10 mouse cellular contexts compared by ENCODE assay signal in the genomic region with DNA sequence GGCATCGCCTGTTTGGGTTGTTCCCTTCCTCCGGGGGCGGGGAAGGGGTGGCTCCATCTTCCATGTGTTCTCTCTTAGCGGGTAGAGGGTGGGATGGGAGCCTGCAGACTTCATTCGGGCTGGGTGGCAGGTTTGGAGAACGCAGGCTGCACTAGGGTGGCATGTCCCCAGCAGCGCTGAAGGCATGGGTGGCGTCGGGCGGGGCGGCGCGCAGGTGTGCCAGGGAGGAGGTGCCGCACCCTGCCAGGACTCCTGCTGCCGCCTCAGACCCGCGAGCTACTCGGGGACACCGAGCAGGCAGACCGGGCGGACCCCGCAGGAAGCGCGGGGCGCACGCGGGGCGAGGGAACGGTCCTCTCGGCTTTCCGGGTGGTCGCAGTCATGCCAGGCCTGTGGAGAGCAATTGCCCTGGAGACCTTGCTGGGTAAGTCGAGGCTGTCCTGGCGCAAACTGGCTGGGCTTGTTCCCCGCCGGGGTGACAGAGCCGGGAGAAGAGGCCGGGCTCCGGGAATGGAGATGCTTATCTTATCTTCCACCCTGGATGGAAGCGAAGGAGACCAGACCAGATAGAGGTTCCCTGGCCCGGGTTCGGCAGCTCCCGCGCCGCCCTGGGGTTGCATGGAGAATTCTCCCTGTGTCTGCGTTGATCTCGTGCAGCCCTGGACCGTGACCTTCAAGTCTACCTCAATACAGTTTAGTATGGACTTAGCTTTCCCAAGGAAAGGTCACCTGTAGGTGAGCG. TPM values are rescaled to one million over a fixed set of nuclear protein-coding genes. Genes with fewer than 3 reads are reported as not detected.
DNase-seq lines count a peak whose midpoint lies in the region; ATAC-seq lines count a peak whose summit lies in the region.
"Had no signal": no experiment of that assay in that cellular context is flagged by ENCODE, and none has a peak within 500 bp of the region (broad histone marks: within the 10 kb centered on the region; RNA-seq: fewer than 3 reads in every experiment).

Gene Cwh43 (plus strand): TSS at position 95 of the 742 bp plus-strand sequence.

- intact Hi-C loops in heart, postnatal 25 days (cut with DNase I) = no loop called here

- H3K27me3 ChIP-seq in heart, embryonic 11.5 days (ENCODE audit: control insufficient read depth, insufficient read depth, low read length) = peaks cover 29% of the 10 kb centered on the region
- peaks cover 18% of the 10 kb centered on the region for H3K27me3 ChIP-seq in neural tube, embryonic 12.5 days (replicated peaks)

- no peaks in the 10 kb centered on the region for H3K9me3 ChIP-seq in heart, embryonic 11.5 days (replicated peaks; ENCODE audit: control insufficient read depth, low read length)
- no peaks in the 10 kb centered on the region for H3K9me3 ChIP-seq in neural tube, embryonic 12.5 days

- peak within 1 kb of the TSS; percentile 82 for H3K4me2 ChIP-seq in heart, embryonic 11.5 days
- H3K4me2 ChIP-seq in neural tube, embryonic 12.5 days (replicated peaks) = peak within 1 kb of the TSS; percentile 71

- H3K36me3 ChIP-seq in heart, embryonic 11.5 days (ENCODE audit: control insufficient read depth, insufficient read depth, low read length) = no peaks in the 10 kb centered on the region
- H3K36me3 ChIP-seq in neural tube, embryonic 12.5 days = no peaks in the 10 kb centered on the region

- H3K4me1 ChIP-seq in heart, embryonic 11.5 days (ENCODE audit: control insufficient read depth, insufficient read depth, low read length) = 0 out of 2 replicates have a peak, but pooled peaks cover 7% of the 10 kb centered on the region
- peaks cover 7% of the 10 kb centered on the region for H3K4me1 ChIP-seq in neural tube, embryonic 12.5 days

- ATAC-seq in heart, embryonic 11.5 days (replicated peaks; ENCODE audit: insufficient number of reproducible peaks, low FRiP score, low TSS enrichment) = 0 out of 2 replicates have a peak, but pooled peaks have one; percentile 18
- ATAC-seq in frontal cortex, adult (ENCODE audit: low TSS enrichment) = peak; percentile 70
- ATAC-seq in neural tube, embryonic 12.5 days (ENCODE audit: low FRiP score, low read depth) = no peak
- ATAC-seq in megakaryocyte progenitor cell, adult 5-6 weeks (replicated peaks; ENCODE audit: poor library complexity) = no peak

- peak within 1 kb of the TSS; percentile 45 for H3K4me3 ChIP-seq in heart, embryonic 11.5 days (ENCODE audit: low read depth, low read length)
- H3K4me3 ChIP-seq in neural tube, embryonic 12.5 days = peak within 1 kb of the TSS; percentile 33

- H3K27ac ChIP-seq in heart, embryonic 11.5 days (ENCODE audit: low read depth, low read length) = no peak within 1 kb of the TSS
- no peak within 1 kb of the TSS for H3K27ac ChIP-seq in neural tube, embryonic 12.5 days

- DNase-seq in heart, postnatal 25 days (ENCODE audit: low spot score) = no peak
- DNase-seq in ES-CJ7 (ENCODE audit: low read depth, low spot score) = peak; percentile 41
- peak; percentile 13 to 48 for DNase-seq in kidney, postnatal 25 days
- DNase-seq in cerebellum, adult 18-20 months = no peak

- no peak within 1 kb of the TSS for H3K9ac ChIP-seq in heart, embryonic 11.5 days (ENCODE audit: low read depth, low read length)
- H3K9ac ChIP-seq in neural tube, embryonic 12.5 days = peak within 1 kb of the TSS; percentile 26; the same call in 1 of the 2 replicates

- WGBS in heart, embryonic 11.5 days (ENCODE audit: insufficient replicate concordance) = 2% methylated on average over 49 of the region's 49 CpGs
- WGBS in neural tube, embryonic 12.5 days = 4% methylated on average over 49 of the region's 49 CpGs

RNA-seq across cellular contexts. Expression of gene Cwh43, which starts in this region (rescaled TPM):
- not detected in 2 replicates for polyA plus RNA-seq in heart, embryonic 11.5 days (2014; fragmentation: Nextera tagmentation; extraction: Ambion mirVana)
- not detected for total RNA-seq in heart, postnatal 25 days (2021)
- not detected in 2 replicates for polyA plus RNA-seq in neural tube, embryonic 12.5 days (2016; fragmentation: Nextera tagmentation; extraction: Ambion mirVana)
- total RNA-seq in megakaryocyte progenitor cell, adult 5-6 weeks (2015) = not detected in 2 replicates
- not detected in 2 replicates for total RNA-seq in megakaryocyte progenitor cell, adult 5-6 weeks (2017)
- total RNA-seq: MEL had no signal
- polyA plus RNA-seq: spleen, adult 2 months had no signal

Comparison
In these comparisons a context has a peak if more than half of its experiments do, and no peak if none do; other contexts are left out.
1. Peak in ATAC-seq, H3K4me3 ChIP-seq and H3K4me2 ChIP-seq in heart, embryonic 11.5 days; RNA of the gene not detected or under 1 TPM.
2. DNase-seq: peak in ES-CJ7 (single experiment) and kidney, postnatal 25 days (2 of 2); none in heart, postnatal 25 days (single experiment) and cerebellum, adult 18-20 months (0 of 2).